Mouse (Mus musculus): ENCODE data around the gene Ntn3. TPM values are rescaled to one million over a fixed set of nuclear protein-coding genes. Genes with fewer than 3 reads are reported as not detected.

Ntn3 gene
- polyA plus RNA-seq (2012; rRNA removed), result 7.4 and 9.1 TPM in 2 replicates

- peak in 1 of 2 experiments; percentile 44 for DNase-seq (ENCODE audit: extremely low spot score in 1 of 2, low spot score in 1 of 2)
Observed at GRCm38 (mm10) chr17:24209043-24209915, at the start of gene Ntn3. TSS of gene Ntn3 (minus strand) at chr17:24209531.

- DNase-seq (ENCODE audit: extremely low spot score in 1 of 2, low spot score in 1 of 2), result no peak
Observed at GRCm38 (mm10) chr17:24258981-24259380, 49.6 kb upstream of the Ntn3 start.

- no peak for DNase-seq (ENCODE audit: extremely low spot score in 1 of 2, low spot score in 1 of 2)
Observed at GRCm38 (mm10) chr17:24252329-24252728, 43.0 kb upstream of the Ntn3 start.

- DNase-seq (ENCODE audit: extremely low spot score in 1 of 2, low spot score in 1 of 2), result peak; percentile 95 to 98
Observed at GRCm38 (mm10) chr17:24251320-24252069, 42.2 kb upstream of the Ntn3 start, which contains the start of gene Ccnf. TSS of gene Ccnf (minus strand) at chr17:24251484.

- no peak for DNase-seq (ENCODE audit: extremely low spot score in 1 of 2, low spot score in 1 of 2)
Observed at GRCm38 (mm10) chr17:24250988-24251319, 41.6 kb upstream of the Ntn3 start.

GRCm38 (mm10) chr17:24248641-24249040, 39.3 kb upstream of the Ntn3 start:
- DNase-seq (ENCODE audit: extremely low spot score in 1 of 2, low spot score in 1 of 2), result no peak

- peak in 1 of 2 experiments; percentile 55 for DNase-seq (ENCODE audit: extremely low spot score in 1 of 2, low spot score in 1 of 2)
Observed at GRCm38 (mm10) chr17:24244061-24244460, 34.7 kb upstream of the Ntn3 start.

- peak in 1 of 2 experiments; percentile 56 for DNase-seq (ENCODE audit: extremely low spot score in 1 of 2, low spot score in 1 of 2)
Observed at GRCm38 (mm10) chr17:24243311-24243969, 34.1 kb upstream of the Ntn3 start.

GRCm38 (mm10) chr17:24236921-24237320, 27.6 kb upstream of the Ntn3 start:
- DNase-seq (ENCODE audit: extremely low spot score in 1 of 2, low spot score in 1 of 2), result no peak

GRCm38 (mm10) chr17:24236479-24236878, 27.1 kb upstream of the Ntn3 start:
- DNase-seq (ENCODE audit: extremely low spot score in 1 of 2, low spot score in 1 of 2), result no peak

- DNase-seq (ENCODE audit: extremely low spot score in 1 of 2, low spot score in 1 of 2), result no peak
Observed at GRCm38 (mm10) chr17:24227941-24228340, 18.6 kb upstream of the Ntn3 start.

- no peak for DNase-seq (ENCODE audit: extremely low spot score in 1 of 2, low spot score in 1 of 2)
Observed at GRCm38 (mm10) chr17:24226721-24227120, 17.4 kb upstream of the Ntn3 start.

- no peak for DNase-seq (ENCODE audit: extremely low spot score in 1 of 2, low spot score in 1 of 2)
Observed at GRCm38 (mm10) chr17:24225851-24226250, 16.5 kb upstream of the Ntn3 start.

- no peak for DNase-seq (ENCODE audit: extremely low spot score in 1 of 2, low spot score in 1 of 2)
Observed at GRCm38 (mm10) chr17:24224741-24225140, 15.4 kb upstream of the Ntn3 start.

GRCm38 (mm10) chr17:24223513-24223912, 14.2 kb upstream of the Ntn3 start:
- no peak for DNase-seq (ENCODE audit: extremely low spot score in 1 of 2, low spot score in 1 of 2)

GRCm38 (mm10) chr17:24222653-24223052, 13.3 kb upstream of the Ntn3 start:
- DNase-seq (ENCODE audit: extremely low spot score in 1 of 2, low spot score in 1 of 2), result no peak

- peak; percentile 89 to 95 for DNase-seq (ENCODE audit: extremely low spot score in 1 of 2, low spot score in 1 of 2)
Observed at GRCm38 (mm10) chr17:24220435-24221411, 11.4 kb upstream of the Ntn3 start, which contains the start of gene Tedc2. TSS of gene Tedc2 (minus strand) at chr17:24220851.

GRCm38 (mm10) chr17:24216836-24217235, 7.5 kb upstream of the Ntn3 start:
- no peak for DNase-seq (ENCODE audit: extremely low spot score in 1 of 2, low spot score in 1 of 2)

- DNase-seq (ENCODE audit: extremely low spot score in 1 of 2, low spot score in 1 of 2), result no peak
Observed at GRCm38 (mm10) chr17:24213186-24213585, 3.9 kb upstream of the Ntn3 start.

Measured in frontal cortex, adult 2 months (tissue).